Mouse (Mus musculus) neural tube, embryonic 14.5 days (tissue): ENCODE results near the gene Mgll. TPM values are rescaled to one million over a fixed set of nuclear protein-coding genes. Genes with fewer than 3 reads are reported as not detected.
A peak's percentile ranks its signal among the peaks of the same experiment; 100 is the strongest.

Source experiments
- ATAC-seq: fragments of 200-750 bp; cut with Nextera tagmentation; 2 replicates; pipeline ENCODE4 v1.8.0; 2017; ENCODE audit warnings: low read depth, mild to moderate bottlenecking, moderate TSS enrichment, moderate library complexity
- H3K27ac ChIP-seq: fragments of 300-500 bp; sonication (generic); 2 replicates; pipeline ENCODE4 v1.5.1; 2014; ENCODE audit warnings: low read depth, mild to moderate bottlenecking, control low read depth, low read length, moderate library complexity, mixed read lengths
- H3K27me3 ChIP-seq: fragments of 300-500 bp; sonication (generic); 2 replicates; pipeline ENCODE4 v1.6.1; 2014; ENCODE audit warnings: low read length; ENCODE audit not compliant: control insufficient read depth, insufficient read depth
- H3K36me3 ChIP-seq: fragments of 300-500 bp; sonication (generic); 2 replicates; pipeline ENCODE4 v1.6.1; 2014; ENCODE audit warnings: low read length, mixed read lengths; ENCODE audit not compliant: control insufficient read depth, insufficient read depth
- H3K4me1 ChIP-seq: fragments of 300-500 bp; sonication (generic); 2 replicates; pipeline ENCODE4 v1.6.1; 2014; ENCODE audit warnings: low read length; ENCODE audit not compliant: control insufficient read depth, insufficient read depth
- H3K4me2 ChIP-seq: fragments of 300-500 bp; sonication (generic); 2 replicates; pipeline ENCODE4 v1.6.1; 2014; ENCODE audit warnings: mild to moderate bottlenecking, low read depth, low read length, control low read depth
- H3K4me3 ChIP-seq: fragments of 300-500 bp; sonication (generic); 2 replicates; pipeline ENCODE4 v1.5.1; 2014; ENCODE audit warnings: low read depth, low read length, control low read depth, mixed read lengths
- H3K9ac ChIP-seq: fragments of 300-500 bp; sonication (generic); replicated peaks from 2 replicates; pipeline ENCODE4 v1.6.1; 2014; ENCODE audit warnings: low read depth, mild to moderate bottlenecking, control low read depth, low read length, mixed read lengths
- H3K9me3 ChIP-seq: fragments of 300-500 bp; sonication (generic); 2 replicates; pipeline ENCODE4 v1.6.1; 2016; ENCODE audit warnings: low read length; ENCODE audit not compliant: control insufficient read depth
- WGBS: fragments of 180-500 bp; shearing (Covaris S2); extraction: QIAGEN DNeasy Blood & Tissue Kit; methylation state at CpG from one replicate; pipeline ENCODE4 v1.1.7; 2014; 5-methylcytosine and 5-hydroxymethylcytosine counted together
- polyA plus RNA-seq: library from polyadenylated mRNA; unstranded; fragments of >200 nt; fragmentation: Nextera tagmentation; extraction: Ambion mirVana; gene quantifications from 2 replicates; pipeline ENCODE4 v1.2.1, GENCODE M21; 2014

Gene Mgll
- polyA plus RNA-seq, 1 experiment from 2014 or later: 73.4 TPM

DNA sequence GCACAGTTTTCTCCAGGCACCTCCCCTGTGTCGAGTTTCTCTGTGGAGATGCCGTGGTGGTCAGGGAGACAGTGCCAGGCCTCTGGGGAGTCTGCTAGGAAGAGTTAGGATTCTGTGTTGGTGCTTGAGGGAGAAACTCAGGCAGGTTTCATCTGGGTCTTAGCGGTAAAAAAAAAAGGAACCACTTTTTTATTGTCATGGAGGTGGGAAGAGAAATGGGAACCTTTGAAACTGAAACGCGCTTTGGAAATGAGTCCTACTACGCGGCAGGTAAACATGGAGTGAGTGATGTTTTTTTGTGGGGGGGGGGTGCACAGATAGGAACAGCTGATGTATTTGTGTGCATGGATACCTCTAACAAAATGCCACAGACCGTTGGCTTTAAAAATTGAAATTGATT is 12.1 kb downstream of the Mgll start:
- no peak overlapping the region for H3K9ac ChIP-seq
- no peaks in the 10 kb centered on the region for H3K27me3 ChIP-seq
- H3K36me3 ChIP-seq: no peaks in the 10 kb centered on the region
- ATAC-seq: no peak
- no peaks in the 10 kb centered on the region for H3K9me3 ChIP-seq
- 0 out of 2 replicates have a peak, but pooled peaks cover under 1% of the 10 kb centered on the region for H3K4me1 ChIP-seq
- no peak overlapping the region for H3K4me2 ChIP-seq
- no peak overlapping the region for H3K27ac ChIP-seq
- 79% methylated on average over 8 of the region's 8 CpGs for WGBS
- H3K4me3 ChIP-seq: no peak overlapping the region

DNA sequence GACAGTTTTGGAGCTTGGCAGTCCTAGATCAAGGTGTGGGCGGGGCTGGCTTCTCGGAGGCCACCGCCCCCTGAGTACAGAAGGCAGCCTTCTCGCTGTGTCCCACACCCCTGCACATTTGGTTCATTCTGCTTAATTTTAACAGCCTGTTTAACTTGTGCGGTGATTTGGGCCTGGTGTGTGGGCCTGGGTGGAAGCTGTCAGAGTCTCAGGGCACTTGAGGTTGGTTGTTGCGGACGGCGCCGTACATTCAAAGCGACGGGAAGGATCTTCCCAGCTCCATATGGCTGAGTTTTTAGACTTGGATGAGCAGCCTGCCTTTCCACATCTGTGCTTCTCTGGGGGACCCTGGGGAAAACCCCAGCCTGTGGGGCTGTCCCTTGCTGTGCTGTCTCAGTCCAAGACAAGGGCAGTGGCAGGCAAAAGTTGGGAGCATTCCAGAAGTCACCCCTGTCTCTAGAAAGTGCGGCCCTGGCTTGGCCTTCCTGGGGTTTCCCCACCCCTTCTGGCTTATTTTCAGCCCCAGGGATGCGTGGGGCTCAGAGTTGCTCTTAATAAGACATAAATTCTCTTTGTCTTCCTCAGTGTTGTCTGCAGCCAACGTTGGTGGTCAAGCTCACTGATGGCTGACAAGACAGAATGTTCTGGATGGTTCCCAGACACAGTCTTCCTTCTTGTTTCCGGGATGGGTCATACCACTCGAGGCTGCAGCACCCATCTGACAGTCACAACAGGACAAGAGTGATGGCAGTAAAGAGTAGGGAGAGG is 12.7 kb downstream of the Mgll start:
- H3K9ac ChIP-seq: no peak overlapping the region
- H3K4me1 ChIP-seq: 0 out of 2 replicates have a peak, but pooled peaks cover 5% of the 10 kb centered on the region
- 58% methylated on average over 16 of the region's 16 CpGs for WGBS
- ATAC-seq: no peak
- H3K4me3 ChIP-seq: no peak overlapping the region
- no peaks in the 10 kb centered on the region for H3K27me3 ChIP-seq
- H3K36me3 ChIP-seq: no peaks in the 10 kb centered on the region
- H3K9me3 ChIP-seq: no peaks in the 10 kb centered on the region
- H3K4me2 ChIP-seq: no peak overlapping the region
- no peak overlapping the region for H3K27ac ChIP-seq

GRCm38 (mm10) chr6:88737509-88737888 is 13.3 kb downstream of the Mgll start:
- ATAC-seq: no peak
- H3K9ac ChIP-seq: no peak overlapping the region
- no peak overlapping the region for H3K27ac ChIP-seq
- no peaks in the 10 kb centered on the region for H3K9me3 ChIP-seq
- peaks cover 11% of the 10 kb centered on the region; the same call in 1 of the 2 replicates for H3K4me1 ChIP-seq
- 80% methylated on average over 6 of the region's 6 CpGs for WGBS
- no peaks in the 10 kb centered on the region for H3K27me3 ChIP-seq
- H3K4me2 ChIP-seq: no peak overlapping the region
- no peaks in the 10 kb centered on the region for H3K36me3 ChIP-seq
- H3K4me3 ChIP-seq: no peak overlapping the region

GRCm38 (mm10) chr6:88741041-88741440 is 16.8 kb downstream of the Mgll start:
- Histone ChIP-seq H3K27ac (no peak overlapping the region), H3K9ac (no peak overlapping the region), H3K4me1 (peaks cover 28% of the 10 kb centered on the region), H3K9me3 (no peaks in the 10 kb centered on the region), H3K27me3 (no peaks in the 10 kb centered on the region), H3K4me3 (no peak overlapping the region), H3K36me3 (no peaks in the 10 kb centered on the region), H3K4me2 (no peak overlapping the region)
- no peak for ATAC-seq
- 90% methylated on average over 3 of the region's 3 CpGs for WGBS

- ATAC-seq: peak; percentile 16; the same call in 1 of the 2 replicates
- 0 out of 2 replicates have a peak overlapping the region, but pooled peaks have one; percentile 63 for H3K27ac ChIP-seq
Observed at GRCm38 (mm10) chr6:88741791-88742190, 17.6 kb downstream of the Mgll start.

DNA sequence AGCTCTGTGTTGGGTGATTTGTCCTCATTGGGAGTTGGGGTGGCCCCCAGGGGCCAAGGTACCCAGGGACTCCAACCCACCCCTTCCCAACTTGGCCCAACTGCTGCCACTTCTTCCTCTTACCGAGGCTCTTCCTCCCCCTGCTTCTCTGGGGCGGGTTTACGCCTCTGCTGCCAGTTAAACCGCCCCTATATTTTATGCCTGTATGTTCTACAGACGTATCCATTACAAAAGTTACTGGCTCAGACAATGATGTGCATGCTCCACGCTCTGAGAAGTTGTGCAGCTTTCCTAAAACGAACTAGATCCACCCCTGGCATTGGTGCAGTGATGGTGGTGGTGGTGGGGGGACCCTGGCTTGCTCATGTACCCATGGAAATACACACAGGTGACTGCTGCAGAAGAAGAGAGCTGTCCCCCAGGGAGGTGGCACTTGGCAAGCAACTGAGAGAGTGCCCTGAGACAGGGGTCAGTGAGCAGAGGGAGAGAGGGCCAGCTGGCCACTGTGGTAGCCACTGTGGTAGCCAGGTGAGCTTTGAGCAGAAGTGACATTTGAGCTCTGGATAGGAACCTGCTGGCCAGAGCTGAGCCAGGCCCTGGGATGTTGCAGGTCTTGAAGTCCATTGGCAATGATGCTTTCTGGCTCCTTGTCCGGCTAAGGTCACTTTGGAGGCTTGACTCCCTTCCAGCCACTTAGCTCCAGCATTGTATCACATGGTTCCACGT is 18.2 kb downstream of the Mgll start:
- WGBS: 67% methylated on average over 9 of the region's 9 CpGs
- ATAC-seq: no peak

More at GRCm38 (mm10) chr6:88741791-88742190, 17.6 kb downstream of the Mgll start:
- Histone ChIP-seq H3K4me1 (peaks cover 28% of the 10 kb centered on the region), H3K36me3 (no peaks in the 10 kb centered on the region), H3K9me3 (no peaks in the 10 kb centered on the region), H3K4me3 (no peak overlapping the region), H3K4me2 (no peak overlapping the region), H3K9ac (no peak overlapping the region), H3K27me3 (no peaks in the 10 kb centered on the region)
- 49% methylated on average over 3 of the region's 3 CpGs for WGBS

GRCm38 (mm10) chr6:88743601-88744291 is 19.5 kb downstream of the Mgll start:
- H3K9me3 ChIP-seq: no peaks in the 10 kb centered on the region
- 32% methylated on average over 14 of the region's 14 CpGs for WGBS
- peak overlapping the region; percentile 69 for H3K27ac ChIP-seq
- H3K9ac ChIP-seq: no peak overlapping the region
- no peaks in the 10 kb centered on the region for H3K36me3 ChIP-seq
- H3K4me1 ChIP-seq: peaks cover 28% of the 10 kb centered on the region
- no peaks in the 10 kb centered on the region for H3K27me3 ChIP-seq
- ATAC-seq: peak; percentile 83
- no peak overlapping the region for H3K4me2 ChIP-seq
- H3K4me3 ChIP-seq: no peak overlapping the region

More for the DNA sequence above, 18.2 kb downstream of the Mgll start:
- Histone ChIP-seq H3K4me3 (no peak overlapping the region), H3K9me3 (no peaks in the 10 kb centered on the region), H3K4me1 (peaks cover 28% of the 10 kb centered on the region), H3K27me3 (no peaks in the 10 kb centered on the region), H3K4me2 (no peak overlapping the region), H3K36me3 (no peaks in the 10 kb centered on the region), H3K27ac (peak overlapping the region; percentile 63; the same call in 1 of the 2 replicates), H3K9ac (no peak overlapping the region)

DNA sequence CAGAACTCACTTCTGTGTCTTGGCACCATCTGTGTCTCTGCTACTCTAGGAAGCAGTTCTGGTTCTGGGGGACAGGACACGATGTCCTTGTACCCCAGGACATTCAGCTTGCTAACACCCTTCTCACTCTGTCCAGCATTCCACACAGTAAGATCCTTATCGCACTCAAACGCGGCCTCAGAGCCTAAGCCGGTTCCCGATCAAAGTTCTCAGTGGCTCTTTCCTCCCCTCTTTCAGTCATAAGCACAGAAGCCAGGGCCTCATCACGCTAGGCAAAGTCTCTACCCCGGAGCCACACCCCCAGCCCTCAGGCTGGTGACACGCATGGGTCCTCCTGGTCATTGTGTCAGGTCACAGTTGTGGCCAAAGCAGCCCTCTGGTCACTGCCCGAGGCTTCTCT is 20.8 kb downstream of the Mgll start:
- no peak for ATAC-seq
- Histone ChIP-seq H3K9me3 (no peaks in the 10 kb centered on the region), H3K36me3 (no peaks in the 10 kb centered on the region), H3K4me2 (no peak overlapping the region), H3K27me3 (no peaks in the 10 kb centered on the region), H3K9ac (no peak overlapping the region), H3K4me1 (peaks cover 28% of the 10 kb centered on the region), H3K4me3 (no peak overlapping the region), H3K27ac (no peak overlapping the region)
- WGBS: 89% methylated on average over 10 of the region's 10 CpGs
